8 mouse cellular contexts compared by ENCODE assay signal in genomic region chr9:123529392-123530157, GRCm38 (mm10). TPM values are rescaled to one million over a fixed set of nuclear protein-coding genes. Genes with fewer than 3 reads are reported as not detected.
DNase-seq lines count a peak whose midpoint lies in the region; ATAC-seq and TF ChIP-seq lines count a peak whose summit lies in the region.

Gene Sacm1l, plus strand, starts transcription at chr9:123529759.

- TF ChIP-seq CTCF in kidney, postnatal 0 days (IDR thresholded peaks at IDR 0.05; ENCODE audit: low read depth) = no peak

- H3K4me1 ChIP-seq in heart, embryonic 12.5 days (replicated peaks) = peaks cover 17% of the 10 kb centered on the region
- H3K4me1 ChIP-seq in kidney, postnatal 0 days (replicated peaks; ENCODE audit: insufficient read depth, low read length) = 0 out of 2 replicates have a peak, but pooled peaks cover 7% of the 10 kb centered on the region
- H3K4me1 ChIP-seq in liver, embryonic 11.5 days (replicated peaks; ENCODE audit: control insufficient read depth, insufficient read depth, low read length) = peaks cover 17% of the 10 kb centered on the region
- H3K4me1 ChIP-seq in stomach, embryonic 14.5 days (ENCODE audit: control insufficient read depth, insufficient read depth, low read length) = peaks cover 13% of the 10 kb centered on the region; the same call in 1 of the 2 replicates

- peak within 1 kb of the TSS; percentile 83 for H3K4me3 ChIP-seq in heart, embryonic 12.5 days
- peak within 1 kb of the TSS; percentile 93 for H3K4me3 ChIP-seq in kidney, postnatal 0 days (replicated peaks; ENCODE audit: low read depth, low read length)
- H3K4me3 ChIP-seq in liver, embryonic 11.5 days (ENCODE audit: low read depth, low read length) = peak within 1 kb of the TSS; percentile 96
- peak within 1 kb of the TSS; percentile 94 for H3K4me3 ChIP-seq in stomach, embryonic 14.5 days (ENCODE audit: low read depth, low read length)

- peak within 1 kb of the TSS; percentile 93 for H3K9ac ChIP-seq in heart, embryonic 12.5 days
- peak within 1 kb of the TSS; percentile 97 for H3K9ac ChIP-seq in kidney, postnatal 0 days (ENCODE audit: low read depth, low read length)
- H3K9ac ChIP-seq in liver, embryonic 11.5 days (ENCODE audit: low read depth, low read length) = peak within 1 kb of the TSS; percentile 92
- H3K9ac ChIP-seq in stomach, embryonic 14.5 days (replicated peaks; ENCODE audit: low read depth, low read length) = peak within 1 kb of the TSS; percentile 96

- no peaks in the 10 kb centered on the region for H3K9me3 ChIP-seq in heart, embryonic 12.5 days (replicated peaks)
- no peaks in the 10 kb centered on the region for H3K9me3 ChIP-seq in kidney, postnatal 0 days (replicated peaks; ENCODE audit: low read length)
- H3K9me3 ChIP-seq in liver, embryonic 11.5 days (ENCODE audit: control insufficient read depth, low read length) = no peaks in the 10 kb centered on the region
- H3K9me3 ChIP-seq in stomach, embryonic 14.5 days (ENCODE audit: control insufficient read depth, low read depth, low read length) = no peaks in the 10 kb centered on the region

- under 1% methylated on average over 79 of the region's 79 CpGs for WGBS in heart, embryonic 12.5 days
- under 1% methylated on average over 79 of the region's 79 CpGs for WGBS in kidney, postnatal 0 days
- WGBS in liver, embryonic 11.5 days = under 1% methylated on average over 74 of the region's 79 CpGs
- WGBS in stomach, embryonic 14.5 days = under 1% methylated on average over 61 of the region's 79 CpGs

- H3K36me3 ChIP-seq in heart, embryonic 12.5 days = 0 out of 2 replicates have a peak, but pooled peaks cover 4% of the 10 kb centered on the region
- no peaks in the 10 kb centered on the region for H3K36me3 ChIP-seq in kidney, postnatal 0 days (ENCODE audit: insufficient read depth, low read length)
- H3K36me3 ChIP-seq in liver, embryonic 11.5 days (ENCODE audit: control insufficient read depth, insufficient read depth, low read length) = no peaks in the 10 kb centered on the region
- no peaks in the 10 kb centered on the region for H3K36me3 ChIP-seq in stomach, embryonic 14.5 days (ENCODE audit: control insufficient read depth, insufficient read depth, low read length)

- H3K27me3 ChIP-seq in heart, embryonic 12.5 days (replicated peaks) = no peaks in the 10 kb centered on the region
- H3K27me3 ChIP-seq in kidney, postnatal 0 days (ENCODE audit: insufficient read depth, low read length) = no peaks in the 10 kb centered on the region
- H3K27me3 ChIP-seq in liver, embryonic 11.5 days (replicated peaks; ENCODE audit: control insufficient read depth, insufficient read depth, low read length) = no peaks in the 10 kb centered on the region
- no peaks in the 10 kb centered on the region for H3K27me3 ChIP-seq in stomach, embryonic 14.5 days (ENCODE audit: control insufficient read depth, insufficient read depth, low read length)

- DNase-seq in CD4-positive helper T cell, adult 2 months (ENCODE audit: low read depth, low spot score) = peak; percentile 99
- peak; percentile 99 for DNase-seq in brain, embryonic 18.5 days (ENCODE audit: low read depth, low spot score)
- peak; percentile 100 for DNase-seq in kidney, postnatal 0 days (ENCODE audit: low spot score)
- peak; percentile 99 for DNase-seq in liver, embryonic 11.5 days (ENCODE audit: low spot score)
- DNase-seq in naive thymus-derived CD4-positive, alpha-beta T cell, adult 2 months (ENCODE audit: low read depth) = peak; percentile 99

- H3K4me2 ChIP-seq in heart, embryonic 12.5 days = peak within 1 kb of the TSS; percentile 76
- H3K4me2 ChIP-seq in kidney, postnatal 0 days (ENCODE audit: low read length) = peak within 1 kb of the TSS; percentile 70
- peak within 1 kb of the TSS; percentile 89 for H3K4me2 ChIP-seq in liver, embryonic 11.5 days
- peak within 1 kb of the TSS; percentile 72 for H3K4me2 ChIP-seq in stomach, embryonic 14.5 days (replicated peaks; ENCODE audit: low read depth, low read length)

- ATAC-seq in erythroid progenitor cell, adult 5-6 weeks (replicated peaks; ENCODE audit: low FRiP score, poor library complexity, severe bottlenecking) = peak; percentile 89
- ATAC-seq in heart, embryonic 12.5 days (ENCODE audit: insufficient number of reproducible peaks, low FRiP score) = peak; percentile 99
- ATAC-seq in kidney, postnatal 0 days (replicated peaks; ENCODE audit: low FRiP score, low read depth) = peak; percentile 99
- peak; percentile 98 for ATAC-seq in liver, embryonic 11.5 days (replicated peaks; ENCODE audit: low FRiP score)
- ATAC-seq in stomach, embryonic 14.5 days (ENCODE audit: insufficient number of reproducible peaks, insufficient read depth, low FRiP score, low read depth) = peak; percentile 99

- H3K27ac ChIP-seq in heart, embryonic 12.5 days (ENCODE audit: poor library complexity, severe bottlenecking) = peak within 1 kb of the TSS; percentile 97
- H3K27ac ChIP-seq in kidney, postnatal 0 days = peak within 1 kb of the TSS; percentile 97
- H3K27ac ChIP-seq in liver, embryonic 11.5 days (ENCODE audit: low read depth, low read length) = peak within 1 kb of the TSS; percentile 90
- peak within 1 kb of the TSS; percentile 93 for H3K27ac ChIP-seq in stomach, embryonic 14.5 days (ENCODE audit: low read length)

RNA-seq across cellular contexts. Expression of gene Sacm1l, which starts in this region (rescaled TPM):
- total RNA-seq in erythroid progenitor cell, adult 5-6 weeks (2015; ENCODE audit: low replicate concordance) = 23.1 and 25.2 TPM in 2 replicates
- 23.8 and 32.0 TPM in 2 replicates for total RNA-seq in erythroid progenitor cell, adult 5-6 weeks (2017; ENCODE audit: low replicate concordance)
- polyA plus RNA-seq in heart, embryonic 12.5 days (2016; fragmentation: Nextera tagmentation; extraction: Ambion mirVana) = 48.2 and 54.3 TPM in 2 replicates
- polyA plus RNA-seq in kidney, postnatal 0 days (2015; fragmentation: Nextera tagmentation; extraction: Ambion mirVana) = 55.2 and 59.5 TPM in 2 replicates
- polyA plus RNA-seq in liver, embryonic 11.5 days (2014; fragmentation: Nextera tagmentation; extraction: Ambion mirVana) = 44.5 and 55.3 TPM in 2 replicates
- polyA plus RNA-seq in stomach, embryonic 14.5 days (2014; fragmentation: Nextera tagmentation; extraction: Ambion mirVana) = 51.7 and 53.8 TPM in 2 replicates

Comparison
In these comparisons a context has a peak if more than half of its experiments do, and no peak if none do; other contexts are left out.
1. Peak in every context shown above with its lines: DNase-seq, ATAC-seq, H3K4me3 ChIP-seq and H3K27ac ChIP-seq.